Mouse (Mus musculus) embryonic facial prominence, embryonic 14.5 days (tissue): Measurements from ENCODE around the gene Cd79a. TPM values are rescaled to one million over a fixed set of nuclear protein-coding genes. Genes with fewer than 3 reads are reported as not detected.
A peak's percentile ranks its signal among the peaks of the same experiment; 100 is the strongest.

Experiments used
- ATAC-seq: fragments of 200-750 bp; cut with Nextera tagmentation; 2 replicates; pipeline ENCODE4 v1.8.0; 2017; ENCODE audit warnings: low read depth, moderate number of reproducible peaks, moderate TSS enrichment
- DNase-seq: peaks from one replicate; pipeline ENCODE4 v3.0.0-alpha.2; 2015; ENCODE audit warnings: low spot score
- H3K27ac ChIP-seq: fragments of 300-500 bp; sonication (generic); replicated peaks from 2 replicates; pipeline ENCODE4 v1.5.1; 2014; ENCODE audit warnings: low read depth, mild to moderate bottlenecking, low read length, moderate library complexity
- H3K27me3 ChIP-seq: fragments of 300-500 bp; sonication (generic); replicated peaks from 2 replicates; pipeline ENCODE4 v1.6.1; 2014; ENCODE audit warnings: low read length; ENCODE audit not compliant: control insufficient read depth, insufficient read depth
- H3K36me3 ChIP-seq: fragments of 300-500 bp; sonication (generic); 2 replicates; pipeline ENCODE4 v1.6.1; 2014; ENCODE audit warnings: low read length, mixed read lengths; ENCODE audit not compliant: control insufficient read depth, insufficient read depth
- H3K4me1 ChIP-seq: fragments of 300-500 bp; sonication (generic); 2 replicates; pipeline ENCODE4 v1.6.1; 2014; ENCODE audit warnings: antibody characterized with exemption, low read length; ENCODE audit not compliant: control insufficient read depth, insufficient read depth
- H3K4me2 ChIP-seq: fragments of 300-500 bp; sonication (generic); 2 replicates; pipeline ENCODE4 v1.6.1; 2014; ENCODE audit warnings: low read depth, mild to moderate bottlenecking, low read length, moderate library complexity, mixed read lengths
- H3K4me3 ChIP-seq: fragments of 300-500 bp; sonication (generic); 2 replicates; pipeline ENCODE4 v1.5.1; 2014; ENCODE audit warnings: low read depth, mild to moderate bottlenecking, low read length
- H3K9ac ChIP-seq: fragments of 300-500 bp; sonication (generic); 2 replicates; pipeline ENCODE4 v1.6.1; 2014; ENCODE audit warnings: low read depth, mild to moderate bottlenecking, low read length, moderate library complexity, mixed read lengths
- H3K9me3 ChIP-seq: fragments of 300-500 bp; sonication (generic); 2 replicates; pipeline ENCODE4 v1.6.1; 2016; ENCODE audit warnings: low read length; ENCODE audit not compliant: control insufficient read depth
- WGBS: fragments of 180-500 bp; shearing (Covaris S2); extraction: QIAGEN DNeasy Blood & Tissue Kit; methylation state at CpG from one replicate; pipeline ENCODE4 v1.1.7; 2014; 5-methylcytosine and 5-hydroxymethylcytosine counted together
- polyA plus RNA-seq: library from polyadenylated mRNA; unstranded; fragments of >200 nt; fragmentation: Nextera tagmentation; extraction: Ambion mirVana; gene quantifications from 2 replicates; pipeline ENCODE4 v1.2.1, GENCODE M21; 2014

The Cd79a gene
- polyA plus RNA-seq, 1 experiment from 2014 or later, result 0.35 TPM

- DNase-seq (no peak), ATAC-seq (no peak)
- Histone ChIP-seq H3K27ac (peak overlapping the region; percentile 79), H3K4me2 (peak overlapping the region; percentile 68), H3K9ac (peak overlapping the region; percentile 89), H3K36me3 (no peaks in the 10 kb centered on the region; the same call in 1 of the 2 replicates), H3K9me3 (no peaks in the 10 kb centered on the region), H3K27me3 (no peaks in the 10 kb centered on the region), H3K4me1 (peaks cover 24% of the 10 kb centered on the region), H3K4me3 (peak overlapping the region; percentile 78)
- WGBS, result 63% methylated on average over 2 of the region's 2 CpGs
Observed at GRCm38 (mm10) chr7:24902264-24902629, 5.1 kb downstream of the Cd79a start.

GRCm38 (mm10) chr7:24902630-24903443 lies 5.7 kb downstream of the Cd79a start, which contains the start of gene Arhgef1:
Gene Arhgef1, plus strand, starts transcription at chr7:24902912.
- Histone ChIP-seq H3K9me3 (no peaks in the 10 kb centered on the region), H3K4me1 (peaks cover 28% of the 10 kb centered on the region), H3K27ac (peak within 1 kb of the TSS; percentile 79), H3K27me3 (no peaks in the 10 kb centered on the region), H3K4me3 (peak within 1 kb of the TSS; percentile 78), H3K9ac (peak within 1 kb of the TSS; percentile 89), H3K4me2 (peak within 1 kb of the TSS; percentile 68), H3K36me3 (no peaks in the 10 kb centered on the region; the same call in 1 of the 2 replicates)
- DNase-seq, result peak; percentile 75
- 9% methylated on average over 39 of the region's 68 CpGs for WGBS
- ATAC-seq, result no peak

GRCm38 (mm10) chr7:24903444-24903825 lies 6.3 kb downstream of the Cd79a start:
- Histone ChIP-seq H3K4me1 (peaks cover 28% of the 10 kb centered on the region), H3K4me2 (peak overlapping the region; percentile 68), H3K27ac (peak overlapping the region; percentile 79), H3K36me3 (peaks cover 6% of the 10 kb centered on the region), H3K9me3 (no peaks in the 10 kb centered on the region), H3K4me3 (peak overlapping the region; percentile 78), H3K27me3 (no peaks in the 10 kb centered on the region), H3K9ac (peak overlapping the region; percentile 89)
- DNase-seq (no peak), ATAC-seq (no peak)
- 33% methylated on average over 10 of the region's 10 CpGs for WGBS

- ATAC-seq (peak; percentile 98), DNase-seq (peak; percentile 99)
- H3K4me1 ChIP-seq, result peaks cover 28% of the 10 kb centered on the region
- no peaks in the 10 kb centered on the region for H3K9me3 ChIP-seq
- peaks cover 12% of the 10 kb centered on the region for H3K36me3 ChIP-seq
- peak overlapping the region; percentile 77 for H3K27ac ChIP-seq
- H3K4me3 ChIP-seq, result peak overlapping the region; percentile 78
- no peaks in the 10 kb centered on the region for H3K27me3 ChIP-seq
- H3K4me2 ChIP-seq, result peak overlapping the region; percentile 68
- peak overlapping the region; percentile 89 for H3K9ac ChIP-seq
- WGBS, result 0% methylated on average over 18 of the region's 30 CpGs
Observed at GRCm38 (mm10) chr7:24904070-24904483, 6.9 kb downstream of the Cd79a start.

DNA sequence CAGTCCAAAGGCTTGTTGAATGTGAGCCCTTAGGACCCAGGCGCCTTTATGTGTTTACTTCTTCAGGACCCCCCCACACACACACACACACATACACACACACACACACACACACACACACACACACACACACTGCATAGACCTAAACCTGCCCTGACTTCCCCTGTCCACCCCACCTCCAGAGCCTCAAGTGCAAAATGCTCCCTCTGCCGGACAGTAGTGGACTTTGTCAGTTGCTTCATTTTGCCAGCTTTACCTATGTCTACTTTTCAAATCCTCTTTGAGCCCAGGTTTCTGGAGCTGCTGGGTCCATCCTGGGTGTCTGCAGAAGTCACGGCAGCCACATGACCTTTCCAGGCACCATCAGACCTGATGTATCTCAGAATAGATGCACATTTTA lies 7.8 kb downstream of the Cd79a start:
- WGBS, result 20% methylated on average over 3 of the region's 3 CpGs
- Histone ChIP-seq H3K4me2 (peak overlapping the region; percentile 68), H3K27me3 (no peaks in the 10 kb centered on the region), H3K9ac (peak overlapping the region; percentile 81), H3K27ac (peak overlapping the region; percentile 77; the same call in 1 of the 2 replicates), H3K4me3 (peak overlapping the region; percentile 78), H3K9me3 (no peaks in the 10 kb centered on the region), H3K4me1 (peaks cover 28% of the 10 kb centered on the region), H3K36me3 (peaks cover 21% of the 10 kb centered on the region)
- DNase-seq, result peak; percentile 78
- ATAC-seq, result no peak

- ATAC-seq, result no peak
- Histone ChIP-seq H3K27me3 (no peaks in the 10 kb centered on the region), H3K9ac (0 out of 2 replicates have a peak overlapping the region, but pooled peaks have one; percentile 32), H3K27ac (peak overlapping the region; percentile 72), H3K4me2 (peak overlapping the region; percentile 68), H3K36me3 (peaks cover 31% of the 10 kb centered on the region), H3K9me3 (no peaks in the 10 kb centered on the region), H3K4me3 (no peak overlapping the region), H3K4me1 (peaks cover 28% of the 10 kb centered on the region)
- no peak for DNase-seq
- 26% methylated on average over 6 of the region's 6 CpGs for WGBS
Observed at GRCm38 (mm10) chr7:24906551-24906950, 9.4 kb downstream of the Cd79a start.

GRCm38 (mm10) chr7:24907211-24907748 lies 10.1 kb downstream of the Cd79a start:
- Histone ChIP-seq H3K9me3 (no peaks in the 10 kb centered on the region), H3K4me1 (peaks cover 23% of the 10 kb centered on the region), H3K27ac (peak overlapping the region; percentile 72), H3K27me3 (no peaks in the 10 kb centered on the region), H3K36me3 (peaks cover 38% of the 10 kb centered on the region), H3K4me2 (peak overlapping the region; percentile 68), H3K9ac (peak overlapping the region; percentile 32), H3K4me3 (0 out of 2 replicates have a peak overlapping the region, but pooled peaks have one; percentile 5)
- WGBS, result 14% methylated on average over 10 of the region's 13 CpGs
- DNase-seq (peak; percentile 78), ATAC-seq (no peak)

DNA sequence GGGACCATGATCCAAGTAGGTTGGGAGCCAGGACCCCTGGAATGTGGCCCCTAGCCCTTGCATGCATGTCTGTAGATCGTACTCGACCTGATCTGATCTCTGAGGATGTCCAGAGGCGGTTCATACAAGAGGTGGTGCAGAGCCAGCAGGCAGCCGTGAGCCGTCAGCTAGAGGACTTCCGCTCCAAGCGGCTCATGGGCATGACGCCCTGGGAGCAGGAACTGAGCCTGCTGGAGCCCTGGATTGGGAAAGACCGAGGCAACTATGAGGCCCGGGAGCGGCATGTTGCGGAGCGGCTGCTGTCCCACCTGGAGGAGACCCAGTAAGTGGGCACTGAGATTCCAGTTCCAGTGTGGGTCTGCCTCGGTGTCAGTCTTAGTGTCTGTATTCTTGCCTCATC lies 15.3 kb downstream of the Cd79a start:
- no peak overlapping the region for H3K9ac ChIP-seq
- no peak for ATAC-seq
- WGBS, result 92% methylated on average over 14 of the region's 14 CpGs
- peaks cover 62% of the 10 kb centered on the region for H3K36me3 ChIP-seq
- no peak overlapping the region for H3K4me3 ChIP-seq
- peaks cover 2% of the 10 kb centered on the region; the same call in 1 of the 2 replicates for H3K4me1 ChIP-seq
- H3K4me2 ChIP-seq, result no peak overlapping the region
- H3K27me3 ChIP-seq, result no peaks in the 10 kb centered on the region
- H3K27ac ChIP-seq, result no peak overlapping the region
- no peak for DNase-seq
- H3K9me3 ChIP-seq, result no peaks in the 10 kb centered on the region
